Mouse (Mus musculus) CH12.LX (cell line): ENCODE data around the gene Ssbp2.

Experiments
- CHD1 ChIP-seq: IDR thresholded peaks from 2 replicates; pipeline ENCODE4 v1.6.1; 2012; ENCODE audit warnings: low read depth, low read length, improper control_type of control experiment, inconsistent platforms
- CTCF ChIP-seq, 2 experiments: IDR thresholded peaks in 1 of 2; conservative IDR thresholded peaks in 1 of 2; 2 replicates each; pipeline ENCODE4 v1.5.1; 2011 to 2012; ENCODE audit warnings: low read depth in 2 of 2, low read length in 2 of 2, improper control_type of control experiment in 1 of 2, inconsistent platforms in 1 of 2, mild to moderate bottlenecking in 1 of 2, moderate library complexity in 1 of 2
- E2F4 ChIP-seq: IDR thresholded peaks from 2 replicates; pipeline ENCODE4 v1.6.1; 2011; ENCODE audit warnings: low read depth, low read length, improper control_type of control experiment; ENCODE audit not compliant: insufficient replicate concordance
- EP300 ChIP-seq: IDR thresholded peaks from 2 replicates; pipeline ENCODE4 v1.6.1; 2011; ENCODE audit warnings: low read length, improper control_type of control experiment
- ETS1 ChIP-seq: conservative IDR thresholded peaks from 2 replicates; pipeline ENCODE4 v1.6.1; 2012; ENCODE audit warnings: low read depth, mild to moderate bottlenecking, inconsistent platforms, low read length, improper control_type of control experiment, moderate library complexity
- HCFC1 ChIP-seq: IDR thresholded peaks from 2 replicates; pipeline ENCODE4 v1.6.1; 2012; ENCODE audit warnings: low read depth, mild to moderate bottlenecking, inconsistent platforms, low read length, improper control_type of control experiment
- MXI1 ChIP-seq: IDR thresholded peaks from 2 replicates; pipeline ENCODE4 v1.6.1; 2011; ENCODE audit warnings: mild to moderate bottlenecking, low read depth, low read length, improper control_type of control experiment
- NRF1 ChIP-seq: IDR thresholded peaks from 2 replicates; pipeline ENCODE4 v1.6.1; 2014; ENCODE audit warnings: low read depth, mild to moderate bottlenecking, inconsistent platforms, low read length, improper control_type of control experiment, moderate library complexity
- POLR2A ChIP-seq: IDR thresholded peaks from 2 replicates; pipeline ENCODE4 v1.6.1; 2011; ENCODE audit warnings: low read depth, mild to moderate bottlenecking, improper control_type of control experiment, low read length
- SIN3A ChIP-seq: IDR thresholded peaks from 2 replicates; pipeline ENCODE4 v1.6.1; 2012; ENCODE audit warnings: low read length, improper control_type of control experiment, inconsistent platforms
- USF1 ChIP-seq: IDR thresholded peaks from 2 replicates; pipeline ENCODE4 v1.6.1; 2014; ENCODE audit warnings: low read depth, mild to moderate bottlenecking, inconsistent platforms, low read length, improper control_type of control experiment
- ZC3H11A ChIP-seq: IDR thresholded peaks from 2 replicates; pipeline ENCODE4 v1.6.1; 2012; ENCODE audit warnings: low read depth, mild to moderate bottlenecking, inconsistent platforms, low read length, improper control_type of control experiment

DNA sequence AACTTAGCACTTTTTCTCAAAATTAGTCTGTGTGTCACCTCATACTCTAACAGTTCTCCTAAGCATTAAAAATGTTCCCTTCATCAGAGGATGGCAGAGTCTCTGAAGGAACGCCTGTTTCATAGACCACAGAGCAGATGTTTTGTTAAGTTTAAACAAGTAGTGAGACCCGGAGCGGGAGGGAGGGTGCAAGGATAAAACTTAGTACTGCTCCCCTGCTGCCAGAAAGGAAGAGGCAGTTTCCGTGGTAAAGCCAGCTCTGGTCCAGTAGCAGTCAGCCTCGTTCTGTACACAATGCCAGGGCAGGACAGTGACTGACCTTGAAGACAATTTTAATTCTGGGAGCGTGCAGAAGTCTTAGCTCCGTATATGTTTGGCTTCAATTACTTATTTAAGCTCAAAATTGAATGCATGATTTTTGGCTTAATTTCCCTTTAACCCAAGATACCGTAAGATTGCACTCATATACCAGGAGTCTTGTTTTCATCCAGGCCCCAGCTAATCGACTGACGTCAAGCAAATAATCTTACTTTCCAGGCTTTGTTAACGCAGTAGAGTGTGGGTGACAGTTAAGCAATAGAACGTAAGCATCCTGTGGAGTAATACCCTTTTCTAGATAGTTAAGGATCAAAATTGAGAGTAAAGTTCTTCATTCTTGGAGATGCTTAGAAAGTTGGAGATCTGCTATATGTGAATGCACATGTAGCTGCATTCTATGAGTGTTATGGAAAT is 42.7 kb downstream of the Ssbp2 start:
- TF ChIP-seq CTCF (conservative IDR thresholded peaks at IDR 0.05 in 1 of 2, IDR thresholded peaks at IDR 0.05 in 1 of 2; ENCODE audit: low read depth in 2 of 2, low read length in 2 of 2), result no peak
- no peak for TF ChIP-seq EP300
- TF ChIP-seq POLR2A, result no peak
- no peak for TF ChIP-seq CHD1
- no peak for TF ChIP-seq USF1
- TF ChIP-seq HCFC1, result no peak
- no peak for TF ChIP-seq SIN3A
- TF ChIP-seq NRF1, result no peak
- no peak for TF ChIP-seq MXI1
- TF ChIP-seq ZC3H11A, result no peak
- TF ChIP-seq E2F4, result no peak
- TF ChIP-seq ETS1, result no peak
